Mouse (Mus musculus) mature B cell (primary cell): Measurements from ENCODE around the gene BC107364.
"Not testable (repeated sequence)": the region's sequence is repeated elsewhere in the genome, so short reads cannot be mapped to it uniquely, and the experiment has no call there.

Experiments used
- in situ Hi-C: fragments of 300-500 bp; cut with MboI; formaldehyde crosslinking; loops from 2 replicates; pipeline ENCODE4 v1.14.3; 2019

The BC107364 gene

DNA sequence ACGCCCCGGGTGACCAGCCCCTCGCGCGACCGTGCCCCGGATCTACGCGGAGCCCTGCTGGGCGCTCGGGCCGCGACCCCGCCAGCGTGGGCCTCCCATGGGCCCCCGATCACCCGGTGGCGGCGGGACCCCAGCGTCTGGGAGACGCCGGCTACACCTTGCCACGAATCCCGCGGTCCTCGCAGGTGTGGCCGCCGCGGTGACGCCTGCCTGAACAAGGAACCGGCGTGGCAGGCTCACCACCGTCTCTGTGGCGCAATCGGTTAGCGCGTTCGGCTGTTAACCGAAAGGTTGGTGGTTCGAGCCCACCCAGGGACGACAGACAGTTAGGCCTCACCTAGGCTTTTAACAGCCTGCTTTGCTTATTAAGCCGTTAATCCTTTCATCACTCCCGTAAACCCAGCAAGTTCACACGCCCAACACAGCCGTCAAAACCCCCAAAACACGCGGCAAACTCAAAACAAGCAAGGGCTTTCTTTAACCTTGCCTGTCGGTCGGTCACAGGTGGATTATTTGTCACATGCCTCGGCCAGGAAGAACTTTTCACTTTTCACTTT, 847 bp downstream of the BC107364 start:
- in situ Hi-C loops: not testable (repeated sequence)

DNA sequence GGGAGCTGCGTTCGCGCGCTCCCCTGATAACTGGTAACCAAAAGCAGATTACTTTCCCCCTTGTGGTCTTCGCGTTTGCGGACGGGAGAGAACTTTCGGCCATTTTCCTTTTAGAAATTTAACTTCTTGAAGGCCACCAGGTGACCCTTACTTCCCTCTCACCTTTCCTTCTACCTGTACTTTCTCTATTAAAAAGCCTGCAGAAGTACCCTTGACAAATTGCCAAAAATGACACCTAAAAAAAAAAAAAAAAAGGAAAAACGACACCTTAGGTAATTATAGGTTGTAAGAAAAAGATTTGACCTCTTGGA, 1.6 kb downstream of the BC107364 start:
- in situ Hi-C loops: not testable (repeated sequence)

DNA sequence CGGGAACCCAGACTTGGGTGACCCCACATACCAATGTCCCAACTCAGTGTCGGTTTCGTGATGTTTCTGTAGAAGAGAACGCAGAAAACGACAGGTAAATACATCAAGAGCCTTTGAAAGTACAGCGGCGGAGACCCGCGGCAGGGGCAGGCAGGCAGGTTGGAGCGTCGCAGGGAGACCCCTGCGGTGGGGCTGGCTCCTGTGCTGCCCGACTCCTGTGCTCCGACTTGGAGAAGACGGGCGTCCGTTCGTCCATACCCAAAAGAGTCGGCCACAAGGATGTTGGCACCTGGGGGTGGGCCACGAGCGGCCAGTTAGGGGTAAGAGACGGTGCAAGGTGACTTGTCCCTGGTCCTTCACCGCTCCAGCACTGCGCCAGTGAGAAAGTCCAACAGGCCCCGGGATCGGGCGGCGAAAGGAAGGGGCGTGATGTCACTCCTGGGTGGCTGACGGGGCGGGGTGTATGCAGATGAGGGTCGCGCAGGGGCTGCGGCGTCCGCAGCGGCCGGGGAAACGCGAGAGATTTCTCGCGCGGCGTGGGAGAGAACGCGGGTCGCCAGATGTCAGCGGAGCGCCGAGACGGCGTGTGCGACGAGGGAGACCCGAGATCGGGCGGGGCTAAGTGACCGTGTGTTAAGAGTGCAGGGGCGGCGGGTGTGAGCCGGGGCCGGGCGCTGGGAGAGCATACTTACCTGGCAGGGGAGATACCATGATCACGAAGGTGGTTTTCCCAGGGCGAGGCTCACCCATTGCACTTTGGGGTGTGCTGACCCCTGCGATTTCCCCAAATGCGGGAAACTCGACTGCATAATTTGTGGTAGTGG, 2.1 kb downstream of the BC107364 start:
- in situ Hi-C loops: not testable (repeated sequence)

DNA sequence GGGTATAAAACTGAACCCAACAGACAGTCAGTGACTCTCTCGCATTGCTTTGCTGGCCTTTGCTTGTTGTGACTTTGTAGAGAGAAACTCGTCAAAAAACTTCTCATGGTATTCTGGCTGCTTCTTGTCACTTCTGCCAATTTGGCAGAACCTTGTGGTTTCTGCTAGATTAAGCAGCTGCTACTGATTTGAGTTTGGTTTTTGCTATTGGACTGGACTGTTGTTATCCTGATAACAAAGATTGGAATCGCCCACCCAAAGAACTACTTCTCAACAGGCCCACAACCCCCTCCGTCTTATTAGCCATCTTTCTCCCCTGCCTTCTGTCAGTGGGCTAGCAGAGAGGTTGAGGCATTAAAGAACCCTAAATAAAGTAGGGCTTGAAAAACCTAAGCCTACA, 6.7 kb downstream of the BC107364 start:
- in situ Hi-C loops: no loop called here

DNA sequence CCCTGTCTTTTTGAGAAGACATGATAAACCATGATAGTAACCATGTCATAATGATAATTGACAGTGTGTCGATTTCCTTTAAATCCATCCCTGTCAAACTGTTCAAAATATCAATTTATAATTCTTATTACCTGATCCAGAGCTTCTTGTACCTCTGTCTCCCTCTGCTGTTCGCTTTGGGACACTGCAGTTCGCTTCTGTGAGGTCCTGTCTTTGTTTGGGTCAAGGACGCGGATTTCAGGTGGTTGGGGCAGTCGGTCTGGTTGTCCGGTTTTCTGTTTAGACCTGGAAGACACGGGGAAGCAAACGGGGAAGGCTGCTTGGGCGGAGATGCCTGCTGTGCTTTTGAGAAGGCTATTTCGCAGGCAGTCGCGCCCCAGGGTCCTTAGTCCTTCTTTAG, 11.5 kb downstream of the BC107364 start:
- in situ Hi-C loops: no loop called here

DNA sequence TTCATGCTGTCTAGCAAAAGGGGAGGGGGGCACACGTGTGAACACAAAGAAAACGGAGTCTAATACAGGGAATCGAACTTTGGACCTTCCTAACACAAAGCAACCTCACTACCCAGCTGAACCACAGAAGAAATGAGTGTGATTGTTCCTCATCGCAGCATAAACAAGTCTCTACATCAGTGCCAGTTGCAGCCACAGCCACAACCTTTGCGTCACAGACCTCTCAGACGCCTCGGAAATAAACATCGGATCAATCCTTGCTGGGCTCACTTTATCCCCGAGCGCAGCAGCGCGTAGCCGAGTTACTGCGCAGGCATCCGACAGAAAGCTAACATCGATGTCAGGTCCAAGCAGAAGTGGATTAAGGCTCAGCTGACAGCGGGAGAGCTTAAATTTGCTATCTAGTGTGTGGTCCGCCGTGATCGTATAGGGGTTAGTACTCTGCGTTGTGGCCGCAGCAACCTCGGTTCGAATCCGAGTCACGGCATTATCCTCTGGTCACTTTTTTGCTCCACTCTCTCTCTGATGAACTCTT, 16.5 kb downstream of the BC107364 start:
- in situ Hi-C loops: loop anchor here (10.0 kb wide), 1 partner anchor 111 kb away; no protein-coding TSS in a partner anchor

DNA sequence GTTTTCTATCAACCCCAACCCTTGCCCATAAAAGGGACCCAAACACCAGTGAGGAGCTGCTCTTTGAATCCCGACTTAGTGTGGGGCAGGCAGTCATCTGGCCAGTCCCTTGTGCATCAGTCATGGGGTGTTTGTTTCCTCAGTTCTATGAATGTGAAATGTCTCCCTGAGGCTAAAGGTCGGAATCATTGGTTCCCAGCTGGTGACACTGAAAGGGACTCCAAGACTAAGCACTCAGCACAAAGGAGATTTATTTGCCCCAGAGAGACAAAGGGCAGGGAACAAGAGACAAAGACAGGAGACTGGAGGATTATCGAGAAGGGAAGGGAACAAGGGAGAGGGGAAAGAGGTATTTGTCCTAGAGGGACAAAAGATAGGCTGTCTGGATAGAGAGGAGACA, 19.9 kb downstream of the BC107364 start:
- in situ Hi-C loops: loop anchor here (10.0 kb wide), 1 partner anchor 107 kb away; no protein-coding TSS in a partner anchor

DNA sequence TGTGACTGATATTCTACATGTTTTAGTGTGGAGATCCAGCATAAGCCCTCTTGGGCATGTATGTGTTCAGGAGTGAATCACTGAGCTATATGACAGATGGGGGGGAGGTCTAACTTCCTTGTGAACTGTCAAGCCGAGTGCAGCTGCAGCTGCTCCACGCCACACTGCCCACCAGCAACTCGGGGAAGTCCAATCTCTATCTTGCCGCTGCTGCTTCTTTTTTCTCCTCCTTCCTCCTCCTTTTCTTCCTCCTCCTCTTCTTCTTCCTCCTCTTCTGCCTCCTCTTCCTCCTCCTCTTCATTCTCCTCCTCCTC, 22.3 kb downstream of the BC107364 start:
- in situ Hi-C loops: loop anchor here (10.0 kb wide), 1 partner anchor 105 kb away; no protein-coding TSS in a partner anchor

DNA sequence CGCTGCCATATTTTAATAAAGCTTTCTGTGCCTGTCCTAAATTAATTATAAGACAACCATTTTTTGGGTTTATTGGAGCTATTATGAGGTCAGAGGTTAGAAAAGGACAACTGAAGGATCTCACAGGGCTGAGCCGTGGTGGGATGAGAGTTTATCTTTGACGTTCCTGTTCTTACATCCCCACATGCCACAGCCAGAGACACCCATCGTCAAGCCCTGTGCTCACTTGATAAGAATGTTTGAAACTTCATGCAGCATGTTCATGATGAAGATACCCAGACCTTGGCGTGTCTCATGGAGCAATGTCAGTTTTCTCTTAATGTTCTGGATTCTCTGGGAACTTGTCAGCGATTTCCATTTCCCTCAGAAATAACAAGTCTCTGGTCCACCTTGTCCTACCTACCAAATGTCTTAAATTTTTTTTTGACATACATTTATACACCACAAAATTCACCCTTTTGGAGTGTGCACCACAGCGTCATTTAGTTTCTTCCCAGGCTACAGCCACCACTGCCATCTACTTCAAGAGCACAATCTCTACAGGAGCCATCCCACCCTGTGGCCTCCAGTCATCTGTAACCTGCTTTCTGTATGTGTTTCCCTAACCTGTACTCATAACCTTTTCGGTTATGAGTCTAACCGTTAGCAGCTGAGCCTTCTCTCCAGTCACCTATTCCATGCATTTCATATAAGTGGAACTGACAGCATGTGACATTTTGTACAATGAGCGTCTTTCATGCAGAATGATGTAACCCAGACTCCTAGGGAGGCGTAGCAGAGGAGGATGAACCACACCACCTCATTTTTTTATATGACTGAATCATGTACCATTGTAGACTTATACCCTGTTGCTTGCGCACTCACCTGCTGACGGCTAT, 22.9 kb downstream of the BC107364 start:
- in situ Hi-C loops: no loop called here

DNA sequence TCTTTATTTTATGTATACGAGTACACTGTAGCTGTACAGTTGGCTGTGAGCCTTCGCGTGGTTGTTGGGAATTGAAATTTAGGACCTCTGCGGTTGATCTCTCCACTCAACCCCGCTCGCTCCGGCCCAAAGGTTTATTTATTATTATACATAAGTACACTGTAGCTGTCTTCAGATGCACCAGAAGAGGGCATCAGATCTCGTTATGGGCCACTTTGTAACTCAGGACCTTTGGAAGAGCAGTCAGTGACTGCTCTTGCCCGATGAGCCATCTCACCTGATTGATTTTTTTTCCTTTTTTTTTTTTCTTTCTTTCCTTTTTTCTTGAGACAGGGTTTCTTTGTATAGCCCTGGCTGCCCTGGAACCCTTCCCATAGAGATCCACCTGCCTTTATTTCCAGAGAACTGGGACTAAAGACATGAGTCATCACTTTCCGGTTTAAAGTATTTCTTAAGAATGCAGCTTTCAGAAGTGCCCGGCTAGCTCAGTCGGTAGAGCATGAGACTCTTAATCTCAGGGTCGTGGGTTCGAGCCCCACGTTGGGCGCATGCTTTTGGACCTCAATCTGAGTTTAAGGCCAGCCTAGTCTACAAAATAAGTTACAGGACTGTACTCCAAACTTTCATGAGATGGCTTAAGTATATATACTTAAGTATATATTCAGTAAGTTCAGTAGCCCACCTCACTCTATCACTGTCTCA, 24.2 kb downstream of the BC107364 start:
- in situ Hi-C loops: no loop called here

DNA sequence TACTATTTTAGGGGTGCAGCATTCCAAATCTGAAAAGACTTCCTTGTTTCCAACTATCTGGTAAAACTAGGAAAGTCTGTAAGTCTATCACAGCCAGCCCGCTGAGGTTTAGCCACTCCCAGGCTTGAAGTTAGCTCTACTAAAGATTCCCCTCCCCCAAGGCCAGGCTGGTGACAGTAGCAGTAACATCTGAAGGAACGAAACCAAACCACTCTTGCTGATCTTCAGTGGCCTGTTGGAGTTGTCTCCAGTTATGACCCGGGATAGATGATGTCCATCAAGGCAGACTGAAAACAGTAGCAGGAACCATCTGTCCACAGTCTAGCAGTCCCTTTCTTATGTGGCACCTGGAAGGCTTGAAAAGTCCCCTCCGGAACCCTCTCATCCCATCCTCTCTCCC, 24.8 kb downstream of the BC107364 start:
- in situ Hi-C loops: no loop called here

DNA sequence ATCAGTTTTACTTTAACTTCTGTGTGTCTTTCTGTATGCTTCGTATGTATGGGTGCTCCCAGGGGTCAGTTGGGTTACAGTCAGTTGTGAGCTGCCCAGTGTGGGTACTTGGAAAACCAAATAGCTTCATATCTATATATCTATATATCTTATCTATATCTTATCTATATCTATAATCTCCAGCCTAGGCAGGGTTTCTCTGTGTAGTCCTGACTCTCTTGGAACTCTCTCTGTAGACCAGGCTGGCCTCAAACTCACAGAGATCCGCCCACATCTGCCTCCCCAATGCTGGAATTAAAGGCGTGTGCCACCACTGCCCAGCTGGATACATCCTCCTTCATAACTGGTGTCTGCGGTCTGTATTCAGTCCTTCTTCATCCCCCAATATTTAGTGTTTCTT, 25.8 kb downstream of the BC107364 start:
- in situ Hi-C loops: no loop called here

DNA sequence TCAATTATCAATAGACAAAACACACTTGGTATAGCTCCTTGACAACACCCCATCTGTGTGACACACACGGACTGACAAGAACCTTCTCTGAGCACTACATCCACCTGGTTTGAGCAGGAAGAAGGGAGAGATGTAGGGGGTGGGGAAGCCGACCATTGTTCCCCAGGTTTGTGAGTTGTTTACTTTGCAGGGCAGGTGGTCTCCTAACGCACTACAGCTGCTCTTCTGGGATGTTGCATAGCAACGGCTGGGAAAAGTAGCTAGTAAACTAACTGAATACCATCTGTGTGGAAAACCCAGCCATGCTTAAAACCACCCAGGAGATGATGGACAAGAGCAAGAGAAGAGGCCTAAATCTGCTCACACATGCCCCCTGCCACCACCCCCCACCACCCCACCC, 27.7 kb downstream of the BC107364 start:
- in situ Hi-C loops: not testable (repeated sequence)

DNA sequence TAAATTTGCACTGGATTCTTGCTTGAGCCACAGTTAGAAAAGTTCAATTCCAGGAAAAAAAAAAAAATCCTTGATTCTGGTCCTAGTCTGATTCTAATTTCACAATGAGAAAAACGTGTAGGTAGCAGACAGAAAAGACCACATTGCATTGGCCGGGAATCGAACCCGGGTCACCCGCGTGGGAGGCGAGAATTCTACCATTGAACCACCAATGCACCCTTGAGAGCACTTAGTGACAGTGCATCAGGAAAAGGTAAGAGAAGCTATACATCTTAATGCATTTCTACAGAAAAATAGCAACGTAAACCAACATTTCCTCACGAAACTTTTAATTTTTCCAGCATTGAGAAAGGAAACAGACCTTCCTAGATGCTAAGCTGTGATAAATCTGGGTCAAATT, 28.2 kb downstream of the BC107364 start:
- in situ Hi-C loops: no loop called here

DNA sequence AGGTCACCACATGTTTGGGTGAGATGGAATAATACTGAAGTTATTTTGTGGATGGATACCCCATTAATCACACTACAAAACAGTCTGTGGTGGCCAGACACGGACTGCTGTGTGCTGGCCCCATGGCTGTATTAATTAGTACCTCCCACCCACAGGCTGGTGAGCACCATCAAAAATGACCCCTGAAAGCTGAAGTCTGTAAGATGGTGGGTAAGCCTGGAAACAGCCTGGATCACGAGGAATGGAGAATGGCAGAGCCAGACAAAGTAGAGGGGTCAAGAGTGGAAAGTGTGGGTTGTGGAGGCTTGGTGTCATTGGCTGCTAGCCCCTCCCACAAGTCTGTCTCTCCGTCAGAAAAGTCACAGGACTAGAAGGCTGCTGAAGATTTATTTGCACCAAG, 31.3 kb downstream of the BC107364 start:
- in situ Hi-C loops: no loop called here

DNA sequence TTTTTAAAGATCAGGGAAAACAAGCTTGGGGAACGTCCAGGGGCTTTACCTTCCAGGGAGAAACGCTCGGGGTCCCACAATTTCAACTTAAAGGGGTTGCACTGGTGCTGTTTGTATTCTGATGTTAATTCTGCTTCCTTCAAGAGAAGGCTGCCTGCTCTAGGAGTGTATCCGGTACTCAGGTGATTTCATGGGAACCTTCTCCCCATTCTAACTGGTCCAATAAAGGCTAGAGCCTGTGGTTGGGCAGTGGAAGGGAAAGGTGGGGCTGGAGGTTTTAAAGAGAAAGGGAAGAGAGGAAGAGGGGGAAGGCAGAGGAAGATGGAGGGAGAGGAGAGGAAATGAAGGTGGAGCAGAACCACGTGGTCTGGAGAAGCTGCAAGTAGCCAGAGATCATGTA, 33.2 kb downstream of the BC107364 start:
- in situ Hi-C loops: loop anchor here (10.0 kb wide), 1 partner anchor 124 kb away; the partner anchor contains the start of gene Fcgr1

DNA sequence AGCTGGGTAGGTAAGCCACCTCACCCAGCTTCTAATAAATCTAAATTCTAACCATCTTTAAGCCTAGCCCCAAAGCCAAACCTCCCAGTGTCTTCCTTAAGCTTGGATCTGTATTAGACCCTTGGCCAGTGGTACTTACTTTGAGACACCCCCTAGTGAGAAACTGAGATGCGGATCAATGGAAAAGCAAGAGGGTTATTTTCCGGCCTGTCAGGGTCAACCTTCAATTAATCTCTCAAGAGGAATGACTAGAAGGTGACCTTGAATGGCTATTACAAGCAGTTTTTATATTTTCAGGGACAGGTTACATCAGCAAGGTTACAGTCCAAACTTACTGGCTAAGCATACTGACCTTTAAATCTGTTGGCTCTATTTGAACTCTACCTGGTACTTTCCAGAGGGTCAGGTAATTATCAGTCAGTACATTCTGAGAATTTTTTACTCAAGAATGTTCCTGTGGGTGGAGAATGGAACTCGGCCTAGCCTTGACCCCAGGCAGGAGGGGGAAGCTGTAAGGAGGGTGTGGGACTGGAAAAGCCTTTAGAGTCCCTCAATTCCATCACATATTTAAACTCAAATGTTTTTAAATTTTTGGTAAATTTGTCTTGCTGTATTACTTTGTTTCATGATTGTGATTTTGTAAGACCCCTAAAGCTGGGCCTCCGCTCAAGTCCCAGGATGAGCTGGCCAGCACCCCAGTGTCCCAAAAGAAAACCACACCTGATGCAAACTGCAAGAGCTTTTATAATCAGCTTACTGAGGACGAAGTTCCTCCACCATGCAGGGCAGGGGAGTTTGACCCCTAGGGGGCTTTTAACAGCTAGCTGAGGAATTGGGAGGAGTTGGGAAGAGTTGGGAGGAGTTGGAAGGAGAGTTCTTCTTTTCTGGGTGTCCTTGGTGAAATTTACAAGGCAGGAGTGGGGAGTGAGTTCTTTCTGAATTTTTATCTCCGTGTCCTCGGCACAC, 34.0 kb downstream of the BC107364 start:
- in situ Hi-C loops: loop anchor here (10.0 kb wide), 1 partner anchor 123 kb away; the partner anchor contains the start of gene Fcgr1

DNA sequence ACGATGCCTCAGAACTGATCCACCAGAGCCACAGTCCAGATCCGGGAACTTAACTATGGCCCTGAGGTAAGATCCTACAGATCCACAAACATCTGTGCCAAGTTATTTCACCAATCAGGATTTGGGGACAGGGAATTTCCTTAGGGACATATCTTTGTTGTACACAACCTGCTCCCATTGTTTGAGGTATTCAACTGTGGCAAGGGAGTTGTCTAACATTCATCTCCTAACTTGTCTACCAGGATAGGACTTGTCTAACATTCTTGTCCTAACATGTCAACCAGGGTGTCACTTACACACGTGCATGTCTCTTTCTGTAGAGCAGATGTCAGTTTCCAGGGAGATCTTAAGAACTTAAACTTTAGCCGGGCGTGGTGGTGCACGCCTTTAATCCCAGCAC, 35.5 kb downstream of the BC107364 start:
- in situ Hi-C loops: loop anchor here (10.0 kb wide), 1 partner anchor 122 kb away; the partner anchor contains the start of gene Fcgr1

DNA sequence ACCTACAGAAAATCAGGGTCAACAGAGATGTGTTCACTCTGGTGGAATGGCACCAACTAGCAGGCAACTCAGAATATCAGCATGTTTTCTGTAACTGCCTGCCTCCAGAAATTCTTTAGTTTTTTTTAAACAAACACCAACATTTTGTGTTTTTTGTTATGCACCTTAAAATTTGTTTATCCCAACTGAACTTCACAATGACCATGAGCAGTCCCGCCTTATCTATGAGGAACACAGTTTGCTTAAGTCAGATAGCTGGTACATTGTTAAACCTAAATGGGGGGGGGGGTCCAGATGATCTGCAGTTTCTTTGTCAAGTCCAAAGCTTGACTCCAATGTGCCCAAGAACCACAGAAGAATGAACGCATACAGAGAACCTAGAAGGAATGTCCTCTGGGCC, 36.0 kb downstream of the BC107364 start:
- in situ Hi-C loops: loop anchor here (10.0 kb wide), 1 partner anchor 121 kb away; the partner anchor contains the start of gene Fcgr1

DNA sequence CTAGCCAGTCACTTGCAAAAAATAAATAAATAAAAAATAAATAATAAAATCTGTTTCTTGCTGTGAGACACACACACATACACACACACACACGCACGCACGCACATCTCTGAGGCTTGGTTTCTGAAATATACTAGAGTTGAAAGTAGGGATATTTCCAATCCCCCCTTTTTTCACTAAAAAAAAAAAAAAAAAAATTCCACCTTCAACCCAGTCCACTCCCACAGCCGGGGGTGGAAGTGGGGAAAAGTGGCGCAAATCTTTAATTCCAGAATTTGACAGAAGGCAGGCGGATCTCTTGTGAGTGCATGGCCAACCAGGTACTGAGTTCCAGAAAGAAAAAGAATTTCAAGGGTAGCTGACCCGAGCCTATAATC, 37.2 kb downstream of the BC107364 start:
- in situ Hi-C loops: loop anchor here (10.0 kb wide), 1 partner anchor 120 kb away; the partner anchor contains the start of gene Fcgr1
